Mouse (Mus musculus) MEL (cell line): ENCODE measurements around the gene Creb3l2. TPM values are rescaled to one million over a fixed set of nuclear protein-coding genes. Genes with fewer than 3 reads are reported as not detected.

ENCODE experiments used
- DNase-seq: peaks from one replicate; pipeline ENCODE4 v3.0.0; 2011; ENCODE audit warnings: low read depth, low spot score
- H3K27ac ChIP-seq: 2 replicates; pipeline ENCODE4 v1.5.1; 2012; ENCODE audit warnings: low read depth, mild to moderate bottlenecking, control low read depth, low read length, moderate library complexity; ENCODE audit not compliant: control insufficient read depth
- H3K27me3 ChIP-seq, 2 experiments: fragments of 150-350 bp in 1 of 2; sonication (generic) in 1 of 2; 2 replicates each; pipeline ENCODE4 v1.6.1; 2012; ENCODE audit warnings: low read length in 2 of 2, mild to moderate bottlenecking in 2 of 2, improper control_type of control experiment in 1 of 2, moderate library complexity in 1 of 2; ENCODE audit not compliant: insufficient read depth in 2 of 2, control insufficient read depth in 1 of 2
- H3K36me3 ChIP-seq, 2 experiments: 2 replicates each; pipeline ENCODE4 v1.6.1; 2012 to 2014; ENCODE audit warnings: low read length in 2 of 2, improper control_type of control experiment in 1 of 2, inconsistent platforms in 1 of 2, mild to moderate bottlenecking in 1 of 2; ENCODE audit not compliant: insufficient read depth in 2 of 2, control insufficient read depth in 1 of 2
- H3K4me1 ChIP-seq, 2 experiments: fragments of 150-350 bp in 1 of 2; sonication (generic) in 1 of 2; 2 replicates each; pipeline ENCODE4 v1.6.1; 2012; ENCODE audit warnings: low read length in 2 of 2, improper control_type of control experiment in 1 of 2, mild to moderate bottlenecking in 1 of 2; ENCODE audit not compliant: insufficient read depth in 2 of 2, control insufficient read depth in 1 of 2
- H3K4me3 ChIP-seq, 2 experiments: fragments of 150-350 bp in 1 of 2; sonication (generic) in 1 of 2; 2 replicates each; pipeline ENCODE4 v1.5.1; 2012; ENCODE audit warnings: low read depth in 2 of 2, low read length in 2 of 2, mild to moderate bottlenecking in 2 of 2, moderate library complexity in 2 of 2, control low read depth in 1 of 2, improper control_type of control experiment in 1 of 2; ENCODE audit not compliant: control insufficient read depth in 1 of 2, insufficient read depth in 1 of 2
- H3K79me2 ChIP-seq: 2 replicates; pipeline ENCODE4 v1.6.1; 2012; ENCODE audit warnings: mild to moderate bottlenecking, low read length, moderate library complexity; ENCODE audit not compliant: control insufficient read depth, poor library complexity, insufficient read depth
- H3K9ac ChIP-seq: 2 replicates; pipeline ENCODE4 v1.6.1; 2012; ENCODE audit warnings: low read depth, mild to moderate bottlenecking, control low read depth, low read length, moderate library complexity; ENCODE audit not compliant: control insufficient read depth, poor library complexity, severe bottlenecking
- H3K9me3 ChIP-seq: fragments of 150-350 bp; sonication (generic); replicated peaks from 2 replicates; pipeline ENCODE4 v1.6.1; 2012; ENCODE audit warnings: mild to moderate bottlenecking, low read length, improper control_type of control experiment, moderate library complexity; ENCODE audit not compliant: insufficient read depth
- BHLHE40 ChIP-seq: IDR thresholded peaks from 2 replicates; pipeline ENCODE4 v1.6.1; 2012; ENCODE audit warnings: low read depth, mild to moderate bottlenecking, inconsistent platforms, low read length, improper control_type of control experiment, borderline replicate concordance
- CHD1 ChIP-seq: IDR thresholded peaks from 2 replicates; pipeline ENCODE4 v1.6.1; 2012; ENCODE audit warnings: low read depth, mild to moderate bottlenecking, inconsistent platforms, low read length, improper control_type of control experiment
- CHD2 ChIP-seq: IDR thresholded peaks from 2 replicates; pipeline ENCODE4 v1.6.1; 2011; ENCODE audit warnings: low read length, improper control_type of control experiment
- EP300 ChIP-seq, 2 experiments: IDR thresholded peaks; 2 replicates each; pipeline ENCODE4 v1.6.1; 2011; ENCODE audit warnings: improper control_type of control experiment in 2 of 2, low read length in 2 of 2, low read depth in 1 of 2, mild to moderate bottlenecking in 1 of 2
- KAT2A ChIP-seq: conservative IDR thresholded peaks from 2 replicates; pipeline ENCODE4 v1.6.1; 2012; ENCODE audit warnings: low read depth, low read length, improper control_type of control experiment, inconsistent platforms
- MAFK ChIP-seq: IDR thresholded peaks from 2 replicates; pipeline ENCODE4 v1.6.1; 2011; ENCODE audit warnings: low read depth, mild to moderate bottlenecking, low read length, improper control_type of control experiment, borderline replicate concordance
- MAX ChIP-seq: IDR thresholded peaks from 2 replicates; pipeline ENCODE4 v1.6.1; 2011; ENCODE audit warnings: low read length, improper control_type of control experiment
- MAZ ChIP-seq: IDR thresholded peaks from 2 replicates; pipeline ENCODE4 v1.6.1; 2012; ENCODE audit warnings: low read depth, mild to moderate bottlenecking, inconsistent platforms, low read length, improper control_type of control experiment
- MEF2A ChIP-seq: IDR thresholded peaks from 2 replicates; pipeline ENCODE4 v1.6.1; 2014; ENCODE audit warnings: low read depth, mild to moderate bottlenecking, inconsistent platforms, low read length, improper control_type of control experiment; ENCODE audit not compliant: poor library complexity, insufficient replicate concordance, severe bottlenecking; ENCODE audit errors: extremely low read depth
- MXI1 ChIP-seq: IDR thresholded peaks from 2 replicates; pipeline ENCODE4 v1.6.1; 2011; ENCODE audit warnings: mild to moderate bottlenecking, low read depth, low read length, improper control_type of control experiment
- MYB ChIP-seq: IDR thresholded peaks from 2 replicates; pipeline ENCODE4 v1.6.1; 2011; ENCODE audit warnings: mild to moderate bottlenecking, low read depth, low read length, improper control_type of control experiment
- NRF1 ChIP-seq: IDR thresholded peaks from 2 replicates; pipeline ENCODE4 v1.6.1; 2014; ENCODE audit warnings: low read depth, mild to moderate bottlenecking, inconsistent platforms, low read length, improper control_type of control experiment, moderate library complexity; ENCODE audit not compliant: poor library complexity, insufficient read depth, severe bottlenecking
- POLR2AphosphoS2 ChIP-seq: IDR thresholded peaks from 2 replicates; pipeline ENCODE4 v1.6.1; 2011; ENCODE audit warnings: low read length, improper control_type of control experiment
- RAD21 ChIP-seq: IDR thresholded peaks from 2 replicates; pipeline ENCODE4 v1.6.1; 2011; ENCODE audit warnings: mild to moderate bottlenecking, low read depth, low read length, improper control_type of control experiment
- RCOR1 ChIP-seq: IDR thresholded peaks from 2 replicates; pipeline ENCODE4 v1.6.1; 2012; ENCODE audit warnings: low read depth, mild to moderate bottlenecking, inconsistent platforms, low read length, improper control_type of control experiment
- SIN3A ChIP-seq: IDR thresholded peaks from 2 replicates; pipeline ENCODE4 v1.6.1; 2012; ENCODE audit warnings: low read length, improper control_type of control experiment, inconsistent platforms
- SMC3 ChIP-seq: IDR thresholded peaks from 2 replicates; pipeline ENCODE4 v1.6.1; 2011; ENCODE audit warnings: low read depth, low read length, improper control_type of control experiment
- TBP ChIP-seq: IDR thresholded peaks from 2 replicates; pipeline ENCODE4 v1.8.0; 2011; ENCODE audit warnings: low read depth, low read length, improper control_type of control experiment
- TCF12 ChIP-seq: IDR thresholded peaks from 2 replicates; pipeline ENCODE4 v1.6.1; 2014; ENCODE audit warnings: low read depth, mild to moderate bottlenecking, inconsistent platforms, low read length, improper control_type of control experiment, moderate library complexity
- UBTF ChIP-seq: IDR thresholded peaks from 2 replicates; pipeline ENCODE4 v1.6.1; 2012; ENCODE audit warnings: low read depth, mild to moderate bottlenecking, inconsistent platforms, low read length, improper control_type of control experiment, moderate library complexity, borderline replicate concordance; ENCODE audit not compliant: insufficient read depth
- ZKSCAN1 ChIP-seq: IDR thresholded peaks from 2 replicates; pipeline ENCODE4 v1.6.1; 2012; ENCODE audit warnings: low read depth, mild to moderate bottlenecking, inconsistent platforms, low read length, improper control_type of control experiment, moderate library complexity
- ZMIZ1 ChIP-seq: IDR thresholded peaks from 2 replicates; pipeline ENCODE4 v1.6.1; 2012; ENCODE audit warnings: low read depth, mild to moderate bottlenecking, inconsistent platforms, low read length, improper control_type of control experiment, moderate library complexity
- ZNF384 ChIP-seq: IDR thresholded peaks from 2 replicates; pipeline ENCODE4 v1.6.1; 2012; ENCODE audit warnings: low read depth, mild to moderate bottlenecking, inconsistent platforms, low read length, improper control_type of control experiment
- polyA plus RNA-seq, 2 experiments: library from polyadenylated mRNA; stranded (reverse) in 1 of 2; unstranded in 1 of 2; fragments of >175 nt in 1 of 2; fragments of >200 nt in 1 of 2; gene quantifications; 2 replicates each; pipeline versions ENCODE4 v1.2.1 to v1.2.4; 2012; ENCODE audit warnings: low replicate concordance in 2 of 2, low read depth in 1 of 2; ENCODE audit not compliant: insufficient read length in 2 of 2, insufficient read depth in 1 of 2, missing spikeins in 1 of 2
- total RNA-seq: library from RNA; depleted of rRNA; stranded (reverse); fragments of 300-350 nt; gene quantifications from 2 replicates; pipeline ENCODE4 v1.2.3, GENCODE M21; 2012

Gene Creb3l2
- total and polyA plus RNA-seq, 3 experiments = not detected

GRCm38 (mm10) chr6:37397973-37398372, 44.0 kb downstream of the Creb3l2 start:
- Histone ChIP-seq H3K9me3 (no peaks in the 10 kb centered on the region), H3K79me2 (no peaks in the 10 kb centered on the region), H3K9ac (no peak overlapping the region), H3K4me3 (no peak overlapping the region), H3K4me1 (no peaks in the 10 kb centered on the region), H3K36me3 (no peaks in the 10 kb centered on the region), H3K27me3 (no peaks in the 10 kb centered on the region), H3K27ac (no peak overlapping the region)
- no peak for DNase-seq
- TF ChIP-seq ZKSCAN1 (no peak), TBP (no peak), POLR2AphosphoS2 (no peak), MAX (no peak), BHLHE40 (no peak), RAD21 (no peak), TCF12 (no peak), CHD1 (no peak), NRF1 (no peak), MAZ (no peak)

GRCm38 (mm10) chr6:37397254-37397653, 44.7 kb downstream of the Creb3l2 start:
- H3K4me3 ChIP-seq = no peak overlapping the region
- no peak for DNase-seq
- H3K27ac ChIP-seq = no peak overlapping the region
- no peaks in the 10 kb centered on the region for H3K4me1 ChIP-seq
- no peak overlapping the region for H3K9ac ChIP-seq
- no peaks in the 10 kb centered on the region for H3K27me3 ChIP-seq
- no peak for TF ChIP-seq KAT2A
- TF ChIP-seq ZNF384 = no peak
- no peak for TF ChIP-seq ZMIZ1
- TF ChIP-seq UBTF = no peak
- TF ChIP-seq CHD2 = no peak
- TF ChIP-seq MEF2A = no peak
- no peak for TF ChIP-seq TCF12
- TF ChIP-seq EP300 (IDR thresholded peaks at IDR 0.05; ENCODE audit: low read depth in 1 of 2, low read length in 2 of 2) = no peak
- TF ChIP-seq TBP = no peak
- no peak for TF ChIP-seq CHD1
- TF ChIP-seq MXI1 = no peak
- no peak for TF ChIP-seq RCOR1
- no peak for TF ChIP-seq MAFK
- no peak for TF ChIP-seq SIN3A
- TF ChIP-seq MYB = no peak
- no peak for TF ChIP-seq SMC3
- no peaks in the 10 kb centered on the region for H3K36me3 ChIP-seq
- H3K9me3 ChIP-seq = no peaks in the 10 kb centered on the region
- H3K79me2 ChIP-seq = no peaks in the 10 kb centered on the region
